Mouse (Mus musculus) lung, embryonic 16.5 days (tissue): ENCODE data around the gene Gnb1l. TPM values are rescaled to one million over a fixed set of nuclear protein-coding genes. Genes with fewer than 3 reads are reported as not detected.
"Not testable (repeated sequence)": the region's sequence is repeated elsewhere in the genome, so short reads cannot be mapped to it uniquely, and the experiment has no call there.

Source experiments
- ATAC-seq: fragments of 200-750 bp; cut with Nextera tagmentation; 2 replicates; pipeline ENCODE4 v1.8.0; 2017; ENCODE audit warnings: low read depth, mild to moderate bottlenecking, moderate library complexity
- H3K27ac ChIP-seq: fragments of 300-500 bp; sonication (generic); 2 replicates; pipeline ENCODE4 v1.5.1; 2014; ENCODE audit warnings: mild to moderate bottlenecking, control low read depth, low read length
- H3K27me3 ChIP-seq: fragments of 300-500 bp; sonication (generic); 2 replicates; pipeline ENCODE4 v1.6.1; 2014; ENCODE audit warnings: low read depth, low read length, mixed read lengths; ENCODE audit not compliant: control insufficient read depth, insufficient read depth
- H3K36me3 ChIP-seq: fragments of 300-500 bp; sonication (generic); 2 replicates; pipeline ENCODE4 v1.6.1; 2014; ENCODE audit warnings: low read length; ENCODE audit not compliant: control insufficient read depth, insufficient read depth
- H3K4me1 ChIP-seq: fragments of 300-500 bp; sonication (generic); replicated peaks from 2 replicates; pipeline ENCODE4 v1.6.1; 2014; ENCODE audit warnings: low read length, mixed read lengths; ENCODE audit not compliant: control insufficient read depth, insufficient read depth
- H3K4me2 ChIP-seq: fragments of 300-500 bp; sonication (generic); 2 replicates; pipeline ENCODE4 v1.6.1; 2014; ENCODE audit warnings: low read depth, low read length, control low read depth
- H3K4me3 ChIP-seq: fragments of 300-500 bp; sonication (generic); 2 replicates; pipeline ENCODE4 v1.5.1; 2014; ENCODE audit warnings: mild to moderate bottlenecking, low read length, control low read depth
- H3K9ac ChIP-seq: fragments of 300-500 bp; sonication (generic); 2 replicates; pipeline ENCODE4 v1.6.1; 2014; ENCODE audit warnings: low read length, control low read depth
- H3K9me3 ChIP-seq: fragments of 300-500 bp; sonication (generic); 2 replicates; pipeline ENCODE4 v1.6.1; 2016; ENCODE audit warnings: low read length; ENCODE audit not compliant: control insufficient read depth
- WGBS: fragments of 180-500 bp; shearing (Covaris S2); extraction: QIAGEN DNeasy Blood & Tissue Kit; methylation state at CpG from one replicate; pipeline ENCODE4 v1.1.7; 2014; 5-methylcytosine and 5-hydroxymethylcytosine counted together
- polyA plus RNA-seq: library from polyadenylated mRNA; unstranded; fragments of >200 nt; fragmentation: Nextera tagmentation; extraction: Ambion mirVana; gene quantifications from 2 replicates; pipeline ENCODE4 v1.2.1, GENCODE M21; 2015

The Gnb1l gene
- polyA plus RNA-seq, 1 experiment from 2014 or later = 14.1 TPM

DNA sequence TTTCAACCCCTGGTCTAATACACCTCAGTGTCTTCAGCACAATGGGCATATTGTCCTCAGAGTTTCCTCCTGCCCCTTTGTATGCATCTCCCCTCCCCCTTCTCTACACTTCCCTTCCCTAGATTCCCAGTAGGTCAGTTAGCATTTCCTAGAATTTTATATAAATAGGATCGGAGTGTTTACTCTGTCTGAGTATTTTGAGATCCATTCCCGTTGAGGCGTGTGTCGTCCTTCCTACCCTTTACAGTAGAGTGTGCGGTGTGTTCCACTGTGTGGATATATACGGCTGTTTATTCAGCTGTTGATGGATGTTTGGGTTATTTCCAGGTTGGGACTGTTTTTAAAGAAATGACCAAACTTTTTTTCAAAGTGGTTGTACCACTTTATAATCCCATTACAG lies 15.0 kb downstream of the Gnb1l start:
- Histone ChIP-seq H3K4me2 (no peak overlapping the region), H3K27me3 (no peaks in the 10 kb centered on the region), H3K4me3 (no peak overlapping the region), H3K9ac (no peak overlapping the region), H3K27ac (no peak overlapping the region), H3K9me3 (peaks cover 4% of the 10 kb centered on the region; the same call in 1 of the 2 replicates), H3K4me1 (peaks cover 5% of the 10 kb centered on the region; the same call in 1 of the 2 replicates), H3K36me3 (no peaks in the 10 kb centered on the region)
- peak; percentile 43; the same call in 1 of the 2 replicates for ATAC-seq
- 13% methylated on average over 6 of the region's 6 CpGs for WGBS

DNA sequence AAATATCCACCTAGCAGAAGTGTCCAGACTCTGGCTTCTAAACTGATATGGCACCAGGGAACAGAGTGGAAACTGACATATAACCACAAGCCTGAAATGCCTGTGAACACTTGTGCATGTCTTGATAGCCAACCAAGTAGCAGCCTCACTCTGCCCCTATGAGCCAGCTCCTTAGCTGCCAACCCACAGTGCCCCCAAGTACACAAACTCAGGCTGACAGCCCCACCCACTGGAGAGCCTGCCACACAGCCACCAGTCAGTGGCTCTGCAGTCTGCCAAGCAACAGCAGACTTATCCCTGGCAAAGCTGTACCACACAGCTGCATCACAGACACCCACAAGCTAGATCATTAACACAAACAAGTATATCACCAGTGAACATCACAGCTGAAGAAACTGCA lies 19.6 kb downstream of the Gnb1l start:
- no peak overlapping the region for H3K9ac ChIP-seq
- H3K9me3 ChIP-seq = peaks cover 4% of the 10 kb centered on the region; the same call in 1 of the 2 replicates
- ATAC-seq = peak; percentile 56; the same call in 1 of the 2 replicates
- no peak overlapping the region for H3K4me2 ChIP-seq
- no peaks in the 10 kb centered on the region for H3K36me3 ChIP-seq
- H3K4me3 ChIP-seq = no peak overlapping the region
- no peak overlapping the region for H3K27ac ChIP-seq
- H3K4me1 ChIP-seq = peaks cover 5% of the 10 kb centered on the region; the same call in 1 of the 2 replicates
- H3K27me3 ChIP-seq = no peaks in the 10 kb centered on the region

DNA sequence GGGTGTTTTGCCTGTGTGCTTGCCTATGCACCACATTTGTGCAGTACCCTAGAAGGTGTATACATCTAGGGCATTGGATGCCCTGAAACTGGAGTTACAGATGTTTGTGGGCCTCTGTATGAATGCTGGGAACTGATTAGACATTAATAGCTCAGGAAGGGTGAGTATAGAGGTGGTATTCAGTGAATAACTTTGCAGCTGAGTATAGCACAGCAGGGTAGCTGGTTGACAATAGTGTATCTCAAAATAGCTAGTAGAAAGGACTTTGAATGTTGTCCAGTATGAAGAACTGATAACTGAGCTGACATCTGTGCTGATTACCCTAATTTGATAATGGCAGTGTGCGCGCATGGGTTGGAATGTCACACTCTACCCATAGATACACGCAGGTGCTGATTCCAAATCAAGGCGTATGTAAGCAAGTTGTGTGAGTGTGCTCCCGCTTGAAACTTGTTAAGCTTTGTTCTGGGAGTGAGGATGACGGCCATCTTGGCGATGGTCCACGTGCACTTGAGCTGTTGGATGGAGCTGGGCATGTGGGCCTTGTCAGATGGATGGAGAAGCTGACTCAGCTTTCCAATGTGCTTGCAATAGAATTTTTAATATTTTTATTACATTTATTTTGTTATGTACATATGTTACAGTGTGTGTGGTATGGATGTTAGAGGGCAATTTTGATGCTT lies 25.2 kb downstream of the Gnb1l start:
- H3K36me3 ChIP-seq = no peaks in the 10 kb centered on the region
- no peaks in the 10 kb centered on the region for H3K9me3 ChIP-seq
- H3K27ac ChIP-seq = no peak overlapping the region
- H3K9ac ChIP-seq = no peak overlapping the region
- no peak for ATAC-seq
- 76% methylated on average over 8 of the region's 8 CpGs for whole genome bisulfite sequencing
- no peaks in the 10 kb centered on the region for H3K27me3 ChIP-seq
- H3K4me3 ChIP-seq = no peak overlapping the region
- H3K4me2 ChIP-seq = no peak overlapping the region
- H3K4me1 ChIP-seq = no peaks in the 10 kb centered on the region

DNA sequence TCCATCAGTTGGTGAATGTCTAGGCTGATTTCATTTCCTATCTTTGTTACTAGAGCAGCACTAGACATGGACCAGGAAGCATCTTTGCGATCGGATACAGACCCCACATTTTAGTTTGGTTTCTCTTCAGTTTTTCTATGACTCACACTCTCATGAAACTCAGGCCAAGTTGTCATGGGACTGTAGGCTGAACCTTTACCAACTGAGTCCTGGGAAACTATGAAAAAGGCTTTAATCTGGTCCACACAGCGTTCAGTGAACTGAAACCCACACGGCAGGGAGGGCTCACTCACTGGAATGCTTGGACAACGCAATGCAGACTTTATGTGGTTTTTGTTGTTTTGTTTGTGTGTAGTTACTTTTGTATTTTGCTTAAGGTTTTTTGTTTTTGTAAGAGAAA lies 30.1 kb downstream of the Gnb1l start:
- no peaks in the 10 kb centered on the region for H3K27me3 ChIP-seq
- no peak overlapping the region for H3K9ac ChIP-seq
- ATAC-seq = no peak
- no peaks in the 10 kb centered on the region for H3K36me3 ChIP-seq
- no peak overlapping the region for H3K27ac ChIP-seq
- H3K4me3 ChIP-seq = no peak overlapping the region
- 0 out of 2 replicates have a peak, but pooled peaks cover 2% of the 10 kb centered on the region for H3K9me3 ChIP-seq
- no peak overlapping the region for H3K4me2 ChIP-seq
- 80% methylated on average over 5 of the region's 5 CpGs for WGBS
- H3K4me1 ChIP-seq = no peaks in the 10 kb centered on the region

DNA sequence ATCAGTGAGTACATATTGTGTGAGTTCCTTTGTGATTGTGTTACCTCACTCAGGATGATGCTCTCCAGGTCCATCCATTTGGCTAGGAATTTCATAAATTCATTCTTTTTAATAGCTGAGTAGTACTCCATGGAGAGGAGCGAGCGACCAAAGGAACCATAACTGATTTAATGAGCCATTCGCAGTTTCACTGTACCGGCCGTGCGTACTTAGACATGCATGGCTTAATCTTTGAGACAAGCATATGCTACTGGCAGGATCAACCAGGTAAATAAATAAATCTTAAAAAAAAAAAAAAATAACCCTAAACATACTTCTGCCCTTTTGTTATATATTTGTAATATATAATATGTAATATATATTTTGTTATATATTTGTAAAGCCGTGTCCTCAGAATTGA lies 34.5 kb downstream of the Gnb1l start:
- WGBS = 98% methylated on average over 7 of the region's 7 CpGs
- not testable (repeated sequence) for H3K9me3 ChIP-seq
- peak; percentile 100 for ATAC-seq

DNA sequence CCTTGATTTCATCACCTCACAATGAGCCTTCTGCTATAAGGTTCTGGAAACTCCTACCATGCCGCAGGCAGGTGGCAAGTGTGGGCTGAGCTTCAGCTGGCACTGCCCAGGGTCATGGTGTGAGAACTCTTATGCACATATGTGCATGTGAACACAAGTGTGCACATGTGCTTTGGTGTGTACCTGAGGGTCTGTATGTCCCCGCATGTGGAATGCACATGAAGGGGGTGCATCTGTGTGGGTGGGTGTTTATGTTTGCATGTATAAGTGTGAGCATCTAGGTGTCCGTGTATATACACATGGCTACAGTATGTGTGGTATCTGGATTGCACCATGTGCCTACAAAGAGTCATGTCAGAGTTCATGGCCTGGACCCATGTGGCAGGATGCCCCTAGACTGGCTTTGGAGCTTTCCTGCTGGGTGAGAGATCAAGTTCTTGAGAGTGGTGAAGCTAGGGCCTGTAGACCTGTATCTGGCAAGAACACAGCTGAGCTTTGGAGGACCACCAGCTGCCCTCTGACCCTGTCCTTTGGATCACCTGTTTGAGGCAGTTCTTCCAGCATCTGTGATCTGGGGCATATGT lies 39.0 kb downstream of the Gnb1l start:
- 92% methylated on average over 3 of the region's 3 CpGs for WGBS

More for the DNA sequence above, 34.5 kb downstream of the Gnb1l start:
- H3K4me3 ChIP-seq, H3K36me3 ChIP-seq, H3K9ac ChIP-seq, H3K27ac ChIP-seq, H3K4me2 ChIP-seq, H3K4me1 ChIP-seq, H3K27me3 ChIP-seq: not testable (repeated sequence)

DNA sequence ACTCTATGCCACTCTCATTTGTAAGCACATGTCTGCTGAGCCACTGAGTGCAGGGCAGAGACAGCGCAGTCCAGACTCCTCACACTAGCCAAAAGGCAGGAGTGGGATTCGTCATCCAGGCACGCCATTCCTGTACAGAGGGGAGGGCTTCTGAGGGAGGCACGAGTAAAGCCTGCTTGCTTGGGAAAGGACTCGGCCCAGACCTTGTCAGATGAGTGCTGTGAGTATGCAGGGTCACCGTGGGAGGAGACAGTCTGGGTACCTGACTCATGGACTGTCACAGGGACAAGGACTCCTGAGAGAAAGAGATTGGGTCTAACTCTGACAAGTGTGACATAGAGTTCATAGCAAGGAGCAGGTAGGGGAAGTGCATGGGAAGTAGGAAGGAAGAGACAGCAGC lies 40.8 kb downstream of the Gnb1l start:
- no peak for ATAC-seq
- Histone ChIP-seq H3K9ac (no peak overlapping the region), H3K4me1 (peaks cover 4% of the 10 kb centered on the region; the same call in 1 of the 2 replicates), H3K36me3 (no peaks in the 10 kb centered on the region), H3K27ac (no peak overlapping the region), H3K4me3 (no peak overlapping the region), H3K27me3 (no peaks in the 10 kb centered on the region), H3K9me3 (no peaks in the 10 kb centered on the region), H3K4me2 (no peak overlapping the region)
- 57% methylated on average over 6 of the region's 6 CpGs for WGBS

More for the DNA sequence above, 39.0 kb downstream of the Gnb1l start:
- no peak for ATAC-seq
- H3K4me1 ChIP-seq = no peaks in the 10 kb centered on the region
- no peaks in the 10 kb centered on the region for H3K27me3 ChIP-seq
- H3K9ac ChIP-seq = no peak overlapping the region
- no peaks in the 10 kb centered on the region for H3K36me3 ChIP-seq
- no peak overlapping the region for H3K4me3 ChIP-seq
- H3K27ac ChIP-seq = no peak overlapping the region
- H3K4me2 ChIP-seq = no peak overlapping the region
- H3K9me3 ChIP-seq = no peaks in the 10 kb centered on the region

DNA sequence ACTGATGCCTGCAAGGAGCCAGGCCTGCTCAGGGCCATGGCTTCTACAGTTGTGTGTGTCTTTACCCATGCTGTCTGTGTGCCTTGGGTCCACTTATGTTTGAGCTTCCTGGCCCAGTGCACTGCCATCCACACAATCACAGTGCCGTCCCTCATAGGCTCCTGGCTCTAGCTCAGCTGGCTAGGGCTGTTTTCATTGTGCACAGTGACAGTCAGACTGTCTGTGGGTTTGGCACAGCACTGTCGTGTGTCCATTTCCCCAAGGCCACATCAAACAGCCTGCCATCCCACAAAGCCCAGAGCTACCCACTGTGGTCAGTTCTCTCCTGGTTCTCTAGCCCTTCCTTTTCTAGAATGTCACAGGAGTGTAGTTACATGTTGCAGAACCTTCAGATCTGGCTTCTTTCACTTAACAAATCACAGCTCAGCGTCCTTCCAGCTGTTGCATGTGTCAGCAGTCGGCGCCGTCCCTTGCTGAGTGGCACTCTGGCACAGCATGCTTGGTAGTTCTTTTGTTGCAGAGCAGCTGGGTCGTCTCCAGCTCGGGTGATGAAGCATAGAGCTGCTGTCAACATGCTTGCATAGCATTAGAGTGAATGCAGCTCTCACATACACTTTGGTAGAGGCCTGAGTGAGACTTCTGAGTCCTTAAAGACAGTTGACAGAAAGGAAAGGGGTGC lies 44.8 kb downstream of the Gnb1l start:
- Histone ChIP-seq H3K9ac (no peak overlapping the region), H3K27me3 (no peaks in the 10 kb centered on the region), H3K4me3 (no peak overlapping the region), H3K4me1 (peaks cover 4% of the 10 kb centered on the region; the same call in 1 of the 2 replicates), H3K4me2 (no peak overlapping the region), H3K36me3 (no peaks in the 10 kb centered on the region), H3K27ac (no peak overlapping the region), H3K9me3 (no peaks in the 10 kb centered on the region)
- peak; percentile 85 for ATAC-seq
- WGBS = 41% methylated on average over 8 of the region's 8 CpGs

DNA sequence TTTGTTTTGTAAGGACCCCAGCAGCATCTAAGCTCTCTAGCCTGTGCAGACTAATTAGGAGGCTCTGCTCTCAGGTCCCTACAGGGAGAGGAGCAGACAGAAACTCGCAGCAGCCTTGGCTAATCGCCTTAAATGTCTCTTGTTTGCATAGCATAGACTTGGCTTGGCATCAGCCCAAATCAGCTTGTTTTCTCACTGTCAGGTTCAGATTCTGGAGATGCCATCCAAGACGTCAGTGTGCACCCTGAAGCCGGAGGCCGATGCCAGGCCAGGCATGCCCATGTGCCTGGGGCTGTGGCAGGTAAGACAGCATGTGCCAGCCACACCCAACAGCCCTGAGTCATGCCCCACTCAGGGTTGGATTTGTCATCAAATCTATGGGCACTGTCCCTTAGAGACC lies 49.4 kb downstream of the Gnb1l start:
- Histone ChIP-seq H3K27me3 (no peaks in the 10 kb centered on the region), H3K27ac (no peak overlapping the region), H3K4me1 (peaks cover 4% of the 10 kb centered on the region; the same call in 1 of the 2 replicates), H3K9ac (no peak overlapping the region), H3K4me3 (no peak overlapping the region), H3K9me3 (no peaks in the 10 kb centered on the region), H3K4me2 (no peak overlapping the region), H3K36me3 (no peaks in the 10 kb centered on the region)
- no peak for ATAC-seq
- WGBS = 45% methylated on average over 5 of the region's 5 CpGs
